ENCODE assay signal across 7 mouse cellular contexts in genomic region chr8:45332685-45333409, GRCm38 (mm10). TPM values are rescaled to one million over a fixed set of nuclear protein-coding genes. Genes with fewer than 3 reads are reported as not detected.
DNase-seq lines count a peak whose midpoint lies in the region; ATAC-seq and TF ChIP-seq lines count a peak whose summit lies in the region.

Gene Cyp4v3, minus strand, starts transcription at chr8:45333216.

- 1% methylated on average over 44 of the region's 44 CpGs for WGBS in intestine, postnatal 0 days
- WGBS in limb, embryonic 13.5 days = under 1% methylated on average over 44 of the region's 44 CpGs
- WGBS in midbrain, embryonic 14.5 days = under 1% methylated on average over 44 of the region's 44 CpGs

- no peaks in the 10 kb centered on the region for H3K27me3 ChIP-seq in intestine, postnatal 0 days (replicated peaks; ENCODE audit: control insufficient read depth, insufficient read depth, low read length)
- 0 out of 2 replicates have a peak, but pooled peaks cover 4% of the 10 kb centered on the region for H3K27me3 ChIP-seq in limb, embryonic 13.5 days
- H3K27me3 ChIP-seq in midbrain, embryonic 14.5 days (ENCODE audit: control insufficient read depth, insufficient read depth, low read length) = peaks cover 4% of the 10 kb centered on the region; the same call in 1 of the 2 replicates

- peaks cover 3% of the 10 kb centered on the region; the same call in 1 of the 2 replicates for H3K4me1 ChIP-seq in intestine, postnatal 0 days (replicated peaks; ENCODE audit: control insufficient read depth, insufficient read depth, low read length)
- peaks cover 6% of the 10 kb centered on the region for H3K4me1 ChIP-seq in limb, embryonic 13.5 days
- no peaks in the 10 kb centered on the region for H3K4me1 ChIP-seq in midbrain, embryonic 14.5 days (ENCODE audit: control insufficient read depth, insufficient read depth, low read length)

- no peak within 1 kb of the TSS for H3K27ac ChIP-seq in intestine, postnatal 0 days (ENCODE audit: low read depth, low read length)
- no peak within 1 kb of the TSS for H3K27ac ChIP-seq in limb, embryonic 13.5 days
- H3K27ac ChIP-seq in midbrain, embryonic 14.5 days (replicated peaks; ENCODE audit: low read depth, low read length) = no peak within 1 kb of the TSS

- TF ChIP-seq CTCF in intestine, postnatal 0 days (IDR thresholded peaks at IDR 0.05; ENCODE audit: low read depth) = no peak

- peak within 1 kb of the TSS; percentile 98 for H3K4me2 ChIP-seq in intestine, postnatal 0 days (replicated peaks; ENCODE audit: low read depth)
- H3K4me2 ChIP-seq in limb, embryonic 13.5 days (replicated peaks) = peak within 1 kb of the TSS; percentile 88
- peak within 1 kb of the TSS; percentile 92 for H3K4me2 ChIP-seq in midbrain, embryonic 14.5 days (ENCODE audit: low read length)

- no peaks in the 10 kb centered on the region for H3K36me3 ChIP-seq in intestine, postnatal 0 days (ENCODE audit: control insufficient read depth, insufficient read depth)
- no peaks in the 10 kb centered on the region for H3K36me3 ChIP-seq in limb, embryonic 13.5 days
- H3K36me3 ChIP-seq in midbrain, embryonic 14.5 days (ENCODE audit: control insufficient read depth, insufficient read depth, low read length) = no peaks in the 10 kb centered on the region

- H3K4me3 ChIP-seq in intestine, postnatal 0 days (ENCODE audit: low read depth, low read length) = peak within 1 kb of the TSS; percentile 69
- H3K4me3 ChIP-seq in limb, embryonic 13.5 days = peak within 1 kb of the TSS; percentile 67
- peak within 1 kb of the TSS; percentile 50 for H3K4me3 ChIP-seq in midbrain, embryonic 14.5 days (replicated peaks; ENCODE audit: low read depth, low read length)

- H3K9ac ChIP-seq in intestine, postnatal 0 days (ENCODE audit: low read depth, low read length) = peak within 1 kb of the TSS; percentile 53
- H3K9ac ChIP-seq in limb, embryonic 13.5 days = peak within 1 kb of the TSS; percentile 69
- peak within 1 kb of the TSS; percentile 42 for H3K9ac ChIP-seq in midbrain, embryonic 14.5 days (replicated peaks; ENCODE audit: low read length)

- peak; percentile 79 for ATAC-seq in granulocyte monocyte progenitor cell, adult 5-6 weeks (replicated peaks; ENCODE audit: poor library complexity, severe bottlenecking)
- ATAC-seq in intestine, postnatal 0 days = peak; percentile 85
- peak; percentile 87 for ATAC-seq in limb, embryonic 13.5 days (ENCODE audit: low FRiP score, low read depth)
- ATAC-seq in midbrain, embryonic 14.5 days (ENCODE audit: low FRiP score, low TSS enrichment) = no peak; the same call in 1 of the 2 replicates

- H3K9me3 ChIP-seq in intestine, postnatal 0 days (ENCODE audit: control insufficient read depth) = no peaks in the 10 kb centered on the region
- H3K9me3 ChIP-seq in limb, embryonic 13.5 days = no peaks in the 10 kb centered on the region
- no peaks in the 10 kb centered on the region for H3K9me3 ChIP-seq in midbrain, embryonic 14.5 days (ENCODE audit: control insufficient read depth, low read length)

- DNase-seq in adipocyte (ENCODE audit: low spot score) = peak; percentile 72
- DNase-seq in embryo, embryonic 11 days = peak; percentile 82
- DNase-seq in midbrain, embryonic 14.5 days = peak; percentile 74
- DNase-seq in spleen, adult 18-20 months = peak; percentile 60 to 69

RNA-seq across cellular contexts. Expression of gene Cyp4v3, which starts in this region (rescaled TPM):
- total RNA-seq in granulocyte monocyte progenitor cell, adult 5-6 weeks (2014; fragmentation: Nextera tagmentation) = 7.0 and 7.8 TPM in 2 replicates
- 10.3 and 12.5 TPM in 2 replicates for total RNA-seq in granulocyte monocyte progenitor cell, adult 5-6 weeks (2017)
- polyA plus RNA-seq in intestine, postnatal 0 days (2015; fragmentation: Nextera tagmentation; extraction: Ambion mirVana) = 2.2 and 2.4 TPM in 2 replicates
- 1.5 and 1.6 TPM in 2 replicates for polyA plus RNA-seq in limb, embryonic 13.5 days (2015; fragmentation: Nextera tagmentation; extraction: Ambion mirVana)
- polyA plus RNA-seq in midbrain, embryonic 14.5 days (2014; fragmentation: Nextera tagmentation; extraction: Ambion mirVana) = 1.4 and 1.7 TPM in 2 replicates
